Mouse (Mus musculus): Measurements from ENCODE around the gene Inppl1. TPM values are rescaled to one million over a fixed set of nuclear protein-coding genes. Genes with fewer than 3 reads are reported as not detected.

Gene Inppl1
- total RNA-seq (2014; fragmentation: Nextera tagmentation) (2.0 and 6.5 TPM in 2 replicates), total RNA-seq (2017) (7.5 and 11.7 TPM in 2 replicates)

DNA sequence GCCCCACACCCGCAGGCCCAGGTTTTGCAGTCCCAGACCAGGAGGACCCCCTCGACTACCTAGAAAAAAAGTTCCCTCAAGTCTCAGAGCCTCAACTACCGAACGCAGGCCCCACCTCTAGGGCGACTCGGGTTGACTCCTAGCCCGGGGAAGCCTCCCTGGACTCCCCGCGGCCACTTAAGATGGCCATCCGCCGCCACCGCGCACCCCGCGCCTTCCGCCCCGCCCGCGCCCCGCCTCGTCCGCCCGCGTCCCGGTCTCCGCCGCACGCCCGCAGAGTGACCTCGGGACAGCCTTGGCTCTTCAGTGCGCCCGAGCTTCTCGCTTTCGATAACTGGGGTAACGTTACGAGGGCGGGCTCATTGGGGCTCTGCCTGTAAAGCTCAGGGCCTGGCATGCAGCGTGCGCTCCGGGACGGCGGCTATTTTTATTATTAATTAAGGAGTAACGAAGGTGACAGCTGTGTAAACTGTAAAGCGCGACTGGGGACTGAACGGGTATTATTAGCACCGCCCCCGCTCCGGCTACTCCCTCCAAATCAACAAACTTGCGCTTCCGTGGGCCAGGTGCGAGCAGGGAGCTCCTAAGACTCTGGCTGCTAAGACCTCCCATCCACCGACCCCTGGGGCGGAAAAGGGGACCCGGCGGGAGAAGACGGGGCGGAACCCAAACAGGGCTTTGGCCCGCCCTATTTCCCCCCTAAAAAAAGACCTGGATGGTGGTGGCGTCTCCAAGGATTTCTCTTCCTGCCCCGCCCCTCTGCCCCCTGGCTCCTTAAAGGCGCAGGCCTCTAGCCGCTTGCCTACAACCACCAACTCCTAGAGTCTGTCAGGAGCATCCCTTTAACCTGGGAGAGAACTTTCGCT, at the start of gene Inppl1:
Gene Inppl1 (minus strand): TSS at position 624 of the 866 bp plus-strand sequence.
- peak; percentile 36 for ATAC-seq (replicated peaks; ENCODE audit: poor library complexity, severe bottlenecking)

DNA sequence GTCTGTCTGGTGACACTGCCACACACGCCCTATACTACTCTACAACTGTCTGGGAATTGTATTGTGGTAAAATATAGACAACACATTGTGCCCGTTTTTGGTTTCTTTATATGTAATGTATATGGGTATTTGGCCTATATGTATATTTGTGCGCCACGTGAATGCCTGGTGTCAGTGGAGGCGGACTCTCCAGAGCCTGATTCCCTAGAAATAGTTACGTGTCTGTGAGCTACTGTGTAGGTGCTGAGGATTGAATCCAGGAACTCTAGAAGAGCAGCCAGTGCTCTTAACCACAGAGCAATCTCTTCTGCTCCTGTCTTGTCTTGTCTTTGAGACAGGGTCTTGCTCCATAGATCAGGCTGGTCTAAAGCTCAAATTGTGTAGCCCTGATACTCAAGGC, 48.2 kb upstream of the Inppl1 start:
- ATAC-seq (replicated peaks; ENCODE audit: poor library complexity, severe bottlenecking), result no peak

DNA sequence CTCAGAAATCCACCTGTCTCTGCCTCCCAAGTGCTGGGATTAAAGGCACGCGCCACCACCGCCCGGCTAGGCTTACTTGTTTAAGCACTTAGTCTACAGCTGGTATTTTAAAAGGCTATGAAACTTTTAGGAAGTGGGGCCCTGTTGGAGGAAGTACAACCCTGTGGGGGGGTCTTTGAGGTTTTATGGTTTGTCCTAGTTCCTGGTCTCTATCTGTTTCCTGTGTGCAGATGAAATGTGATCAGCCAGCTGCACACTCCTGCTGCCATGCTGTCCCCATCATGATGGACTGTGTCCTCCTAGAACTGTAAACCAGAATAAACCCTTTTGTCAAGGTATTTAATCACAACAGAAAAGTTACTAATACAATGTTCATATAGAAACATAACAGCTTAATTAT, 46.1 kb upstream of the Inppl1 start:
- peak; percentile 76 for ATAC-seq (replicated peaks; ENCODE audit: poor library complexity, severe bottlenecking)

- no peak for ATAC-seq (replicated peaks; ENCODE audit: poor library complexity, severe bottlenecking)
Observed at GRCm38 (mm10) chr7:101882413-101883154, 44.6 kb upstream of the Inppl1 start.

GRCm38 (mm10) chr7:101880855-101881254, 42.8 kb upstream of the Inppl1 start:
- peak; percentile 72 for ATAC-seq (replicated peaks; ENCODE audit: poor library complexity, severe bottlenecking)

DNA sequence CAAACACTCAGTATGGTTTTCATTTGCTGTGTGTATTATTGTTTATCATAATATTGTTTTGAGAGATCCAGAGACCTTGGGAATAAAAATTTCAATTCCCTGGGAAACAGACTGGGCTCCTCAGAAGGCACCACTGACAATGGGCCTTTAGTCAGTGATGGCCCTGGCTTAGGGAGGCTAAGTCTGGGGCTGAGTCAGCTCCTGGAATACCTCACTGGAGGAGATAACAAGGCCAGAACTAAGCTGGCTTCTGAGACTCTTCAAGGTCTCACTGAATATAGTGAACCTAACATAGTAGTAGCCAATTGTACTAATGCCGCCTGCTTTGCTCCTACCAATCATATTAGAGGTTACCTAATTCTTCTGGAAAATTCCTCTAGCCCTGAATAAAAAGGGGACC, 37.9 kb upstream of the Inppl1 start:
- no peak for ATAC-seq (replicated peaks; ENCODE audit: poor library complexity, severe bottlenecking)

DNA sequence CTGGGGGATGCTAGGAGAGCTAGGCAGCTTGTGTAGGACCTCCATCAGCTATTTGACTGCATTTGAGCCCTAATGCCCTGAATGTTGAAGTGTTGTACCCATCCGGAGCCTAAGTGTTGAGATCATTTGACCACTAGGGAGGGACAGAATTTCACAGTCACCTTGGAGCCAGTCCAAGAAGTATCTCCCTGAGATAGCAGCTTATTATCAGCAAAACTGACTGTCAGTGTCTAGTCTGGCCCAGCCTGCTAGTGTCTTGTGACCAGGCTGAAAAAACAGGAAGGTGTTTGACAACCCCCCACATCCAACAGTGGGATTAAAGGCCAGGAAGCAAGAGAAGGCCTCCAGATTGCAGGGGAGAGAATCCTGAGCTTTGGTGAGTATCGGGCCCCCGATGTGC, 33.3 kb upstream of the Inppl1 start:
- 0 out of 2 replicates have a peak, but pooled peaks have one; percentile 17 for ATAC-seq (replicated peaks; ENCODE audit: poor library complexity, severe bottlenecking)

- ATAC-seq (replicated peaks; ENCODE audit: poor library complexity, severe bottlenecking), result no peak
Observed at GRCm38 (mm10) chr7:101870629-101871028, 32.6 kb upstream of the Inppl1 start, which contains the start of gene Folr1. TSS of gene Folr1 (minus strand) at chr7:101870788.

GRCm38 (mm10) chr7:101869163-101869500, 31.1 kb upstream of the Inppl1 start:
- ATAC-seq (replicated peaks; ENCODE audit: poor library complexity, severe bottlenecking), result no peak

- no peak for ATAC-seq (replicated peaks; ENCODE audit: poor library complexity, severe bottlenecking)
Observed at GRCm38 (mm10) chr7:101868241-101869162, 30.5 kb upstream of the Inppl1 start.

- no peak for ATAC-seq (replicated peaks; ENCODE audit: poor library complexity, severe bottlenecking)
Observed at GRCm38 (mm10) chr7:101867482-101867881, 29.5 kb upstream of the Inppl1 start.

GRCm38 (mm10) chr7:101866491-101867265, 28.6 kb upstream of the Inppl1 start:
- ATAC-seq (replicated peaks; ENCODE audit: poor library complexity, severe bottlenecking), result no peak

GRCm38 (mm10) chr7:101863415-101863814, 25.4 kb upstream of the Inppl1 start, which contains the start of gene Anapc15:
TSS of gene Anapc15 (plus strand) at chr7:101863715.
- ATAC-seq (replicated peaks; ENCODE audit: poor library complexity, severe bottlenecking), result peak; percentile 35; the same call in 1 of the 2 replicates

- ATAC-seq (replicated peaks; ENCODE audit: poor library complexity, severe bottlenecking), result no peak
Observed at GRCm38 (mm10) chr7:101862291-101862690, 24.3 kb upstream of the Inppl1 start.

DNA sequence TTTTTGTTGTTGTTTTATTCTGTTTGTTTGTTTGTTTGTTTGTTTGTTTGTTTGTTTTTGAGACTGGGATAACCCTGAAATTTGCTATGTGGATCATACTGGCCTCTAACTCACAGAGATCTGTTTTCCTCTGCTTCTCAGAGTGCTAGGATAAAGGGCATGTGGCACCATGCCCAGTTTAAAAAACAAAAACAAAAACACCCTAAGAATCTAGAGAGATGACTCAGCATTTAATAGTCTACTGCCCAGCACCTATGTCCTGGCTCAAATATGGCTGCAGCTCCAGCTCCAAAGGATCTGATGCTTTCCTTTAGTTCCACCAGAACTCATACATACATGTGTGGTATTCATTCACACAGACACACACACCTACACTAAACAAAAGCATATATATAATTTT, 22.9 kb upstream of the Inppl1 start:
- no peak for ATAC-seq (replicated peaks; ENCODE audit: poor library complexity, severe bottlenecking)

DNA sequence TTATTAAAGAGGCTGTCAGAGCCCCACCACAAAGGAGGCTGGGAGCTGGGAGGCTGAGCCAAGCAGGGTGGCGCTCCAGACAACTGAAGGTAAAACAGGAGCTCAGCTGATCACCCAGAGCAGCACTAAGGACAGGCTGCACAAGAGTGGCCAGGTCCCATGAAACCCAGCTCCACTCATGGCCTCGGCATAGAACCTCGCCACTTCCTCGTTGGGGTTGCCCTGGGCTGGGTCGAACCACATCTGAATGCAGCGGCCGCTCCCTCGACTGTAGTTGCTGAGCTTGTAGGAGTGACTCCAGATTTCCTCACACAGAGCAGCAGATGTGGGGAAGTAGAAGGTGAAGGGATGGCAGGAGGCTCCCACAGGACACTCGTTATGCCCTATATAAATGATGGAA, 20.3 kb upstream of the Inppl1 start:
- ATAC-seq (replicated peaks; ENCODE audit: poor library complexity, severe bottlenecking), result peak; percentile 60

- ATAC-seq (replicated peaks; ENCODE audit: poor library complexity, severe bottlenecking), result peak; percentile 76
Observed at GRCm38 (mm10) chr7:101857094-101857493, 19.1 kb upstream of the Inppl1 start, which contains the start of gene Folr2. TSS of gene Folr2 (minus strand) at chr7:101857194.

DNA sequence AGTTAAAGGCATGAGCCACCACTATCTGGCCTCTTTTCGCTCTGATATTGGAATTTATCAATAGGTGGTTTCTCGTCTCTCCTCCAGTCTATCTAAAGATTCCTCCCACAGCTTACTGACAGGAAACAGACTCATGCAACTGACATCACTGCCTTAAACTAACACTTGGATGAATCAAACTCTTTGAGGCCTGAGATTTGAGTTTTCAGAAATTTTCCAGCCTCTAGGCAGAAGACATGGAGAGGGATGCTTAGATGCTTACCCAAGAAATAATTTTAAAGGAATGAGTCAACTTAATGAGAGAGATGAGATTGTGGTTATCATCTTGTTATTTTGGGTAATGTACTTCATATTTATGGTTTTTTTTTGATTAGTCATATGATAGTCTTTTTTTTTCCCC, 15.8 kb upstream of the Inppl1 start:
- ATAC-seq (replicated peaks; ENCODE audit: poor library complexity, severe bottlenecking), result no peak

- ATAC-seq (replicated peaks; ENCODE audit: poor library complexity, severe bottlenecking), result no peak
Observed at GRCm38 (mm10) chr7:101852846-101853245, 14.8 kb upstream of the Inppl1 start.
